Mouse (Mus musculus): ENCODE measurements around the gene Mecr.

Mecr gene

GRCm38 (mm10) chr4:131836351-131836881, 6.9 kb upstream of the Mecr start:
- peak; percentile 32 for DNase-seq (ENCODE audit: low spot score)

- DNase-seq (ENCODE audit: low spot score), result no peak
These were observed 6.3 kb upstream of the Mecr start for GRCm38 (mm10) chr4:131836891-131837491.

GRCm38 (mm10) chr4:131837872-131838524, 5.3 kb upstream of the Mecr start, which contains the start of gene Ptpru:
TSS of gene Ptpru (minus strand) at chr4:131838288.
- peak; percentile 89 for DNase-seq (ENCODE audit: low spot score)

GRCm38 (mm10) chr4:131845991-131846778, 2.9 kb downstream of the Mecr start:
- no peak for DNase-seq (ENCODE audit: low spot score)

- no peak for DNase-seq (ENCODE audit: low spot score)
These were observed 4.8 kb downstream of the Mecr start for GRCm38 (mm10) chr4:131848082-131848481.

GRCm38 (mm10) chr4:131849986-131850638, 6.8 kb downstream of the Mecr start:
- DNase-seq (ENCODE audit: low spot score), result peak; percentile 73

- DNase-seq (ENCODE audit: low spot score), result no peak
These were observed 11.7 kb downstream of the Mecr start for GRCm38 (mm10) chr4:131854950-131855349.

- DNase-seq (ENCODE audit: low spot score), result peak; percentile 83
These were observed 17.4 kb downstream of the Mecr start for GRCm38 (mm10) chr4:131860492-131861340.

- no peak for DNase-seq (ENCODE audit: low spot score)
These were observed 18.1 kb downstream of the Mecr start for GRCm38 (mm10) chr4:131861341-131861739.

GRCm38 (mm10) chr4:131872672-131873292, 29.5 kb downstream of the Mecr start:
- DNase-seq (ENCODE audit: low spot score), result no peak

GRCm38 (mm10) chr4:131873293-131874168, 30.3 kb downstream of the Mecr start, which contains the start of gene Srsf4:
TSS of gene Srsf4 (plus strand) at chr4:131873617.
- DNase-seq (ENCODE audit: low spot score), result peak; percentile 94

- no peak for DNase-seq (ENCODE audit: low spot score)
These were observed 30.9 kb downstream of the Mecr start for GRCm38 (mm10) chr4:131874169-131874536.

GRCm38 (mm10) chr4:131874567-131874966, 31.3 kb downstream of the Mecr start:
- no peak for DNase-seq (ENCODE audit: low spot score)

GRCm38 (mm10) chr4:131875242-131875641, 32.0 kb downstream of the Mecr start:
- DNase-seq (ENCODE audit: low spot score), result no peak

- DNase-seq (ENCODE audit: low spot score), result peak; percentile 61
These were observed 33.6 kb downstream of the Mecr start for GRCm38 (mm10) chr4:131876836-131877235.

GRCm38 (mm10) chr4:131879692-131880091, 36.4 kb downstream of the Mecr start:
- no peak for DNase-seq (ENCODE audit: low spot score)

- DNase-seq (ENCODE audit: low spot score), result no peak
These were observed 38.0 kb downstream of the Mecr start for GRCm38 (mm10) chr4:131881306-131881705.

GRCm38 (mm10) chr4:131883571-131883970, 40.3 kb downstream of the Mecr start:
- DNase-seq (ENCODE audit: low spot score), result peak; percentile 18

GRCm38 (mm10) chr4:131885376-131885775, 42.1 kb downstream of the Mecr start:
- no peak for DNase-seq (ENCODE audit: low spot score)

- no peak for DNase-seq (ENCODE audit: low spot score)
These were observed 45.3 kb downstream of the Mecr start for GRCm38 (mm10) chr4:131888564-131888963.
